Mouse (Mus musculus) hindbrain, postnatal 0 days (tissue): ENCODE data around the gene Kifc3. TPM values are rescaled to one million over a fixed set of nuclear protein-coding genes. Genes with fewer than 3 reads are reported as not detected.

ENCODE experiments used
- ATAC-seq: fragments of 200-750 bp; cut with Nextera tagmentation; 2 replicates; pipeline ENCODE4 v1.8.0; 2017; ENCODE audit warnings: mild to moderate bottlenecking, moderate TSS enrichment, moderate library complexity
- DNase-seq: peaks from one replicate; pipeline ENCODE4 v3.0.0-alpha.2; 2015; ENCODE audit warnings: low spot score
- H3K27ac ChIP-seq: fragments of 300-500 bp; sonication (generic); 2 replicates; pipeline ENCODE4 v1.5.1; 2014; ENCODE audit warnings: mild to moderate bottlenecking
- H3K27me3 ChIP-seq: fragments of 300-500 bp; sonication (generic); 2 replicates; pipeline ENCODE4 v1.6.1; 2014; ENCODE audit warnings: low read length, mixed read lengths; ENCODE audit not compliant: insufficient read depth
- H3K36me3 ChIP-seq: fragments of 300-500 bp; sonication (generic); 2 replicates; pipeline ENCODE4 v1.6.1; 2014; ENCODE audit warnings: low read length, mixed read lengths; ENCODE audit not compliant: insufficient read depth
- H3K4me1 ChIP-seq: fragments of 300-500 bp; sonication (generic); 2 replicates; pipeline ENCODE4 v1.6.1; 2014; ENCODE audit warnings: antibody characterized with exemption, low read length, mixed read lengths; ENCODE audit not compliant: insufficient read depth
- H3K4me2 ChIP-seq: fragments of 300-500 bp; sonication (generic); 2 replicates; pipeline ENCODE4 v1.6.1; 2014; ENCODE audit warnings: low read depth, mild to moderate bottlenecking, low read length, moderate library complexity, mixed read lengths
- H3K4me3 ChIP-seq: fragments of 300-500 bp; sonication (generic); 2 replicates; pipeline ENCODE4 v1.5.1; 2014; ENCODE audit warnings: low read length
- H3K9ac ChIP-seq: fragments of 300-500 bp; sonication (generic); replicated peaks from 2 replicates; pipeline ENCODE4 v1.6.1; 2014; ENCODE audit warnings: mild to moderate bottlenecking, low read length, moderate library complexity, mixed read lengths
- H3K9me3 ChIP-seq: fragments of 300-500 bp; sonication (generic); 2 replicates; pipeline ENCODE4 v1.6.1; 2016; ENCODE audit warnings: low read length, mixed read lengths
- CTCF ChIP-seq: IDR thresholded peaks from 2 replicates; pipeline ENCODE4 v1.5.1; 2016; ENCODE audit warnings: antibody characterized with exemption, control low read depth, low read depth
- WGBS: fragments of 180-500 bp; shearing (Covaris S2); extraction: QIAGEN DNeasy Blood & Tissue Kit; methylation state at CpG from one replicate; pipeline ENCODE4 v1.1.7; 2014; 5-methylcytosine and 5-hydroxymethylcytosine counted together
- polyA plus RNA-seq: library from polyadenylated mRNA; unstranded; fragments of >200 nt; fragmentation: Nextera tagmentation; extraction: Ambion mirVana; gene quantifications from 2 replicates; pipeline ENCODE4 v1.2.1, GENCODE M21; 2015
- total RNA-seq: library from RNA; depleted of rRNA; stranded (reverse); fragments of >200 nt; gene quantifications from 2 replicates; pipeline ENCODE4 v1.2.3, GENCODE M21; 2014

The Kifc3 gene
- total and polyA plus RNA-seq, 2 experiments from 2014 or later: 29.0 to 50.2 TPM

DNA sequence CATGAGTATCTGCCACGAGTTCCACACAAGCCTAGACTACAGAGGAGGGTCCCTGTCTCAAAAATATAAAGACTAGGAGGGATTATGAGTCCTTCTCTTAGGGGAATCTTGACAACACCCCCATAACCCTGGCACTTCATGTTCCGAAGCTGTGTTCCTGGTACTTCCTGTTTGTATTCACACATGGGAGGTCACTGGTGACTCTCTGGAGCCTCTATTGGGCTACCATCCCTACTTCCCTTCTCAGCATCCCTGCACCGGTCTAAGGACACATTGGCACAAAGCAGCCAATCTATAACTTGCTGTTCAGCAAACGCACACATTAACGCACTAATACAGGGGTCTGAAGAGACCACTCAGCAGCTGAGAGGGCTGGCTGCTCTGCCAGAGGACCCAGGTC, 70.6 kb downstream of the Kifc3 start:
- H3K9me3 ChIP-seq: no peaks in the 10 kb centered on the region
- ATAC-seq (no peak), DNase-seq (no peak)
- no peak overlapping the region for H3K4me2 ChIP-seq
- H3K27me3 ChIP-seq: no peaks in the 10 kb centered on the region
- 85% methylated on average over 5 of the region's 5 CpGs for WGBS
- no peaks in the 10 kb centered on the region for H3K4me1 ChIP-seq
- no peak overlapping the region for H3K9ac ChIP-seq
- H3K27ac ChIP-seq: no peak overlapping the region
- peaks cover 10% of the 10 kb centered on the region for H3K36me3 ChIP-seq
- TF ChIP-seq CTCF: no peak
- no peak overlapping the region for H3K4me3 ChIP-seq

DNA sequence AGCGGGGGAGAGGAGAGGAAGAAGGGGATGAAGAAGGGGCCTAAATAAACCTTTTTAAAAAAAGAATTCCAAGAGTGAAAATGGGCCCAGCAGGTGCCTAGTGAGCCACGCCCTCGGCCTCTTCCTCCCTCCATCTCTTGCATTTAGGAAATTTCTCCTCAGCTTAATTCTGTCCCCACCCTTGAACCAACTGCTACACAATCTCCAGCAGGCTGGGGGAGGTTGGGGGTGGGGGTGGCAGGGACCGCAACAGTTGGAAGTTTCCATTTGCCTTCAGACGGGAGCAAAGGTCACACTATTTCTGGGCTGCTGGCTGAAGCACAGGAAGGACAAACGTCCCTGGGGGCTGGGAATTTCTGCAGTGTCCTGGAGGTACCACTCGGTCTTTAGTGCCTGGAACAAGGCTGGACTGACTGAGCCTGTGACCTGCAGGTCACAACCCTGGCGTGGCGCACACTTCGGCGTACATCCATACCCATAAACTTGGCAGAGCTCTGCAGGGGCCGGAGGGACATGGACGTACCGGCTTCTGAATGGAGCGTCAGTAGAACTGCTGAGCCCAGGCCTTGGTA, 71.6 kb downstream of the Kifc3 start:
- H3K27ac ChIP-seq: no peak overlapping the region
- H3K9ac ChIP-seq: no peak overlapping the region
- H3K4me3 ChIP-seq: no peak overlapping the region
- peaks cover 10% of the 10 kb centered on the region for H3K36me3 ChIP-seq
- H3K4me1 ChIP-seq: no peaks in the 10 kb centered on the region
- H3K4me2 ChIP-seq: no peak overlapping the region
- no peak for DNase-seq
- H3K27me3 ChIP-seq: no peaks in the 10 kb centered on the region
- 66% methylated on average over 15 of the region's 15 CpGs for WGBS
- ATAC-seq: no peak
- no peaks in the 10 kb centered on the region for H3K9me3 ChIP-seq
- no peak for TF ChIP-seq CTCF

DNA sequence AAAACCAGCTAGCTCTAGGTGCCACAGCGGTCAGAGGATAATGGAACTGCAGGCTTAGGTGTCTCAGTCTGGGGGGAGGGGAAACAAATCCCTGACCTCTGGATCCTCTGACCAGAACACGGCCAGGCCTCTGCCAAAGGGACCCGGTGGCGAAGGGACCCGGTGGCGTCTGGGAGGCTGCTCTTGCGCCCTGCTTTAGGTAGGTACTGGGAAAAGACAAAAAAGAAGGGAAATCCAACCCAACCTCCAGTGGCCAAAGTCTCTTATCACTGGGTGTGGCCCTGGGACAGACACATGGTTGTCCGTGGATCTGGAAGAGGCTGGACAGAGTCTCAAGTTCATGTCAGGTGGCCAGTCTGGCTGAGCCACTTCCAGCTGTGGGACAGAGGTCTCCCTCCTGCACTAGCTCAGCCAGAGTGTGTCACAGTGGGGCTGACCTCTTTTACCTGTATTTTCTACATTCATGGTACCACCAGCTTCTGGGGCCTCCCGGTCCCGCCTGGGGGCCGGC, 73.8 kb downstream of the Kifc3 start:
- WGBS: 88% methylated on average over 11 of the region's 11 CpGs
- H3K9ac ChIP-seq: no peak overlapping the region
- no peak for ATAC-seq
- no peak overlapping the region for H3K27ac ChIP-seq
- no peak for DNase-seq
- no peak for TF ChIP-seq CTCF
- H3K4me1 ChIP-seq: no peaks in the 10 kb centered on the region
- H3K4me3 ChIP-seq: no peak overlapping the region
- no peaks in the 10 kb centered on the region for H3K9me3 ChIP-seq
- H3K4me2 ChIP-seq: no peak overlapping the region
- no peaks in the 10 kb centered on the region for H3K27me3 ChIP-seq
- peaks cover 6% of the 10 kb centered on the region for H3K36me3 ChIP-seq

GRCm38 (mm10) chr8:95127658-95128057, 75.0 kb downstream of the Kifc3 start:
- H3K4me2 ChIP-seq: no peak overlapping the region
- no peak overlapping the region for H3K4me3 ChIP-seq
- H3K27me3 ChIP-seq: no peaks in the 10 kb centered on the region
- H3K27ac ChIP-seq: no peak overlapping the region
- DNase-seq (no peak), ATAC-seq (peak; percentile 58)
- H3K4me1 ChIP-seq: no peaks in the 10 kb centered on the region
- no peaks in the 10 kb centered on the region for H3K9me3 ChIP-seq
- peaks cover 6% of the 10 kb centered on the region; the same call in 1 of the 2 replicates for H3K36me3 ChIP-seq
- no peak overlapping the region for H3K9ac ChIP-seq
- 51% methylated on average over 9 of the region's 9 CpGs for WGBS
- TF ChIP-seq CTCF: no peak

DNA sequence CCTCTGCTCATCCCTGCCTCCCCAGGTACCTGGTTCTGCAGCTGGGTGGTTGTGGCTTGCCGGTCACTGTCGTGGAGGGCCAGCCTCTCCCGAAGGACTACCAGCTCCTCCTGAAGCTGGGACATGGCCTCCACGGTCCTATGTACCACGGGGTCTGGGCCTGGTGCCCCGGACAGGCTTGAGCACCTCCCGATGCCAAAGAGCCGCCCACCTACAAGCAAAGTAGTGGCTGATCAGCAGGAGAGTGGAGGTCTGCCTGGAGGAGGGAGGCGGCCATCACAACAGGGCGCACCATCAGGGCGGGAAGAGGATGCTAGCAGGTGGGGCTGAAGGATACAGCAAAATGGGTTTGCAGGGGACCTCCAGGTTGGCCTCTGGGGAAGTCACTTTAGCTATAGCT, 76.1 kb downstream of the Kifc3 start:
- Histone ChIP-seq H3K9me3 (no peaks in the 10 kb centered on the region), H3K4me3 (no peak overlapping the region), H3K9ac (no peak overlapping the region), H3K27me3 (no peaks in the 10 kb centered on the region), H3K36me3 (peaks cover 6% of the 10 kb centered on the region; the same call in 1 of the 2 replicates), H3K4me2 (no peak overlapping the region), H3K4me1 (no peaks in the 10 kb centered on the region), H3K27ac (no peak overlapping the region)
- DNase-seq (no peak), ATAC-seq (no peak)
- no peak for TF ChIP-seq CTCF
- 88% methylated on average over 11 of the region's 11 CpGs for WGBS

DNA sequence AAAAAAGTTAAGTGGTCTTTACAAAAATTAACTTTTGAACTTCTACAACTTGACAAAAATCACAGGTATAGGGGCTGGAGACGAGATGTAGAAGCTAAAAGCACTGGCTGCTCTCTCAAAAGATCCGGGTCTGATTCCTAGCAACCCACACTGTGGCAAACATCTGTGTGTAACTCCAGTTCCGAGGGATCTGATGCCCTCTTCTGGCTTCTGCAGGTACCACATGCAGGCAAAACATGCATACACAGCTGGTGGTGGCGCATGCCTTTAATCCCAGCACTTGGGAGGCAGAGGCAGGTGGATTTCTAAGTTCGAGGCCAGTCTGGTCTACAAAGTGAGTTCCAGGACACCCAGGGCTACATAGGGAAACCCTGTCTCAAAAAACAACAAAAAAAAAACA, 79.2 kb downstream of the Kifc3 start:
- H3K9ac ChIP-seq: no peak overlapping the region
- peak; percentile 45 for TF ChIP-seq CTCF
- WGBS: 85% methylated on average over 5 of the region's 5 CpGs
- H3K4me1 ChIP-seq: no peaks in the 10 kb centered on the region
- DNase-seq (no peak), ATAC-seq (no peak)
- no peaks in the 10 kb centered on the region for H3K36me3 ChIP-seq
- H3K4me3 ChIP-seq: no peak overlapping the region
- no peaks in the 10 kb centered on the region for H3K9me3 ChIP-seq
- H3K27ac ChIP-seq: no peak overlapping the region
- no peaks in the 10 kb centered on the region for H3K27me3 ChIP-seq
- H3K4me2 ChIP-seq: no peak overlapping the region

DNA sequence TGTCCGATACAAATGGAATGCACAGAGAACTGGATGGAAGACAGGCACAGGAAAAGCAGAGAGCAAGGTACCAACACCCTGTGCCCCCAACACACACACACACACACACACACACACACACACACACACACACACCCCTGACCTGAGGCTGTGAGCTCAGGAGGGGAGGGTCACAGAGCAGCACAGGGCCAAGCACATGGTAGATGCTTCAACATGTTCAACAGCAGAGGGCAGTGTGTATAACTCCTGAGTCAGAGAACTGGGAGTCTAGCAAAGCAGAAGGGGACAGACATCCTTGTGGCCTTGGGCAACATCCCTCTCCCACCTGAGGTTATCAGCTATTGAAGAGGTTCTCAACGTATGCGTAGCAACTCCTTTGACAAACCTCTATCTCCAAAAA, 88.9 kb downstream of the Kifc3 start:
- DNase-seq: peak; percentile 81
- Histone ChIP-seq H3K36me3 (no peaks in the 10 kb centered on the region), H3K9me3 (no peaks in the 10 kb centered on the region), H3K27me3 (no peaks in the 10 kb centered on the region), H3K4me2 (no peak overlapping the region), H3K27ac (no peak overlapping the region), H3K4me3 (no peak overlapping the region), H3K9ac (no peak overlapping the region), H3K4me1 (no peaks in the 10 kb centered on the region)
- TF ChIP-seq CTCF: peak; percentile 87
- peak; percentile 90 for ATAC-seq
- WGBS: 66% methylated on average over 3 of the region's 3 CpGs
